Mouse (Mus musculus) stomach, postnatal 0 days (tissue): ENCODE measurements around the gene Olfr545.

ENCODE experiments used
- CTCF ChIP-seq: IDR thresholded peaks from 2 replicates; pipeline ENCODE4 v1.5.1; 2016; ENCODE audit warnings: antibody characterized with exemption, low read depth, mild to moderate bottlenecking, moderate library complexity
- EP300 ChIP-seq: optimal IDR thresholded peaks from 2 replicates; pipeline ENCODE3; 2016; ENCODE audit warnings: antibody characterized with exemption

DNA sequence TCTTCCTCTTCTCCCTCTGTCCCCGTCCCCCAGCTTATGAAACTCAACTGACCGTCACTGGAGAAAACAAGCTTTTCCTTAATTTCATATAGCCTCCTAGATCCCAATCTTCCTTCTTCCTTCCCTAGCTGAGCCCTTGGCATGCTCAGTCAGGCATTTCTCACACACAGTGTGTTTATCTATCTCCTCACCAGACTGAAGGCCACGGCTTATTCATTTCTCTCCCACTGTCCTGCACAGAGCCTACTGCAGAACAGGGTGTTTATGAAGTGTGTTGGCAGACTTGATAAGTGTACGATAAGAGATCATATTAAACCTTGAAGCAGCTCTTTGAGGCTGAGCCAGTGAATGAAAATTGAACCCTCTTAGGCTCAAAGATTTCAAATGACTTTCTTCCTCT lies 18.6 kb downstream of the Olfr545 start:
- TF ChIP-seq CTCF (no peak), EP300 (no peak)
